Mouse (Mus musculus) hematopoietic stem cell, adult 5-6 weeks (primary cell): ENCODE measurements at regions not wholly inside any gene's neighbourhood (a gene's known extent, or its start where the extent isn't known, plus 50 kb on each side); places are given as distances from the start of the nearest gene placed in this dataset.
A peak's percentile ranks its signal among the peaks of the same experiment; 100 is the strongest.

ENCODE experiments used
- ATAC-seq, 2 experiments: fragments of 125-278 bp in 1 of 2; replicated peaks in 1 of 2; 2 replicates each; pipeline ENCODE4 v1.8.0; 2016 to 2017; ENCODE audit warnings: inconsistent platforms in 2 of 2, mild to moderate bottlenecking in 2 of 2, moderate number of reproducible peaks in 2 of 2, low read depth in 1 of 2, moderate TSS enrichment in 1 of 2; ENCODE audit not compliant: low FRiP score in 2 of 2, poor library complexity in 2 of 2, severe bottlenecking in 2 of 2, insufficient read depth in 1 of 2, low TSS enrichment in 1 of 2

DNA sequence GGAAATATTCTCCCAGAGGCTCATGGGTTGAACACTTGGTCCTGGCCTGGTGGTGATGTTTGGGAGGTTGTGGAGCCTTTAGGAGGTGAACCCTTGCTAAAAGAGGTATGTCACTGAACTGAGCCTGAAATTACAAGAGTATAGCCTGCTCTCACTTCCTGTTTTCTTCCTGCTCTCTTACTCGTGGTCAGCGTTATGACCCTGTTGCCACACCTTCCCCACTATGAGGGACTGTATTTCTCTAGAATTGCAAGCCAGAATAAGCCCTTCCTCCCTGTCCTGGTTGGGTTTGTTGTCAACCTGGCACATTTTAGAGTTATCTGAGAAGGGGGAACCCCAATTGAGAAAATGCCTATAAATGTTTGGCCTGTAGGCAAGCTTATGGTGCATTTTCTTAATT is 674.1 kb downstream of the Epm2a start:
- ATAC-seq, result peak in 1 of 2 experiments; percentile 21; a peak in 1 of 4 replicates

DNA sequence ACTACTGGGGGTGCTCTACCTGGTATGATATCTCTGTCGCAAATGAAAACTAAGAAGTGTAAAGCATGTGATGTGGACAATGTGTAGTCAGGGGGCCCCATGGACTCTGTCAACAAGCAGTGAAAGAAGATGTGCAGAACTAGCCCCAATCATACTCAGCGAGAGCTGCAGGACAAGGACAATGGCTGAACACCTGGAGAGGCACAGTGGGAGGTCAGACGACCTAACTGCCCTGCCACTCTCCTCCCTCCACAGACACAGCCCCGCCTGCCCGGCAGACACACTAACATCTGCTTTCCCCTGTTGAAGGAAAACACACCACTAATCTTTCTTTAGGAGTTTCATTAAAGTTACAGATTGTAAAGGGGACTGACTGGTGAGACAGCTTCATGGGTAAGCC is 675.1 kb downstream of the Epm2a start:
- ATAC-seq, result no peak

DNA sequence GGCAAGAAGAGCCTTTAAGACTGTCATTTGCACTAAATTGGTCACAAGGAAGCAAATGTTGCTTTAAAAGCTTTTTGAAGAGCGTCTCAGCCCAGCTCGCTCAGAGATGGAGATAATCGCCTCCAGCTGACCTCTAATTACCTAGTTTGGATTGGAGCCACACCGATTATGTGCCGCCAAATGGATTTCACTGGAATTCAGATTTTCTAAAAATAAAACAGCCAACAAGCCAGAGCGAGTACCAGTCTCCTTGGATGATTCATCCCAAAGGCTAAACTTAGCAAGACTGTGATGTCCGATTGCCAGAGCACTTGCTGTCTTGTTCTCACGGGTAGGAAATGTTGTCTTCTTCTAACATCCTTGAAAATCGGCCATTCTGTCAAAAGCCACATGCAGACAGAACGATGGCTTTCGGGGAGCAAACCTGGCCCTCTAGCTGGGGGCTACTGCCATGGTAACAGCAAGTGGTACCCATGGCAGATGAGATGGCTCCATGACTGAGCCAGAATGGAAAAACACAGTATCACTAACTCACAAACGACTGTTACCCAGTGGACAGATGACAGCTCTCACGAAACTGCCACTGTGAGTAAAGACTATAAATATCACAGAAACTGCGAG is 676.1 kb downstream of the Epm2a start:
- ATAC-seq, result no peak

DNA sequence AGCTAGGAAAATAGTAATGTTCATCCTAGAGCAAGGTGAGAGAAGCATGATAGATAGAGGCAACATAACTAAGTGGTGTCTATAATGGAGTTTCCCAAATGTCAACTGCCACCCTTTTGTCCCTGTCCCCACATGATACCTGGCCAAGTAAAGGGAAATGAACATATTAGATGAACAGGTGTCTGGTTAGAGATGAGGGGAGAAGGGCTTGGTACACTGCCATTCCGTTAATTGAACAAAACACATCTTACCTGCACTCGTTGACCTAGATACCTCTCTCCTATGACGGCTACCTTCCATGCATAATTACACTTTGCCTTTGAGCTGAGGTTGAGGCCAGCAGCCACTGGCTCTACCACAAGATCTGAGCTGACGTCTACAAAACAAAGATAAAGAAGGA is 677.4 kb downstream of the Epm2a start:
- ATAC-seq, result no peak

DNA sequence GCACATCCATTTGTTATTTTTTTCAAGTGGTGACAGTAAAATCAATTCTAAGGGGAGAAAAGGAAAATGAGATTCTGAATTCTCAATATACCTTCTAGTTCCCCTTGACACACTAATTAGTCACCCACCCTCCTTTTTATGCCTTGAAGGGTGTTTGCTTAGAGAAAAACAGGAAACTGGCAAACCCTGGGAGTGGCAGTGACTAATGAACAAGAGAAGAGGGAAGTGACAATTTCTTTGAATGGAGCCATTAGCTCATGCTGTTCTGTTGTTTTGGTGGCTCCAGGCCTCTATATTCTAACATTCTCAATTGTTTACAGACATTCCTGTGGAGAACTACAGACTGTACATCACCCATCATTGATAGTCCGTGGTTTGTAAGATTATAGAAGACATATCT is 692.0 kb downstream of the Epm2a start:
- peak; percentile 89 for ATAC-seq

DNA sequence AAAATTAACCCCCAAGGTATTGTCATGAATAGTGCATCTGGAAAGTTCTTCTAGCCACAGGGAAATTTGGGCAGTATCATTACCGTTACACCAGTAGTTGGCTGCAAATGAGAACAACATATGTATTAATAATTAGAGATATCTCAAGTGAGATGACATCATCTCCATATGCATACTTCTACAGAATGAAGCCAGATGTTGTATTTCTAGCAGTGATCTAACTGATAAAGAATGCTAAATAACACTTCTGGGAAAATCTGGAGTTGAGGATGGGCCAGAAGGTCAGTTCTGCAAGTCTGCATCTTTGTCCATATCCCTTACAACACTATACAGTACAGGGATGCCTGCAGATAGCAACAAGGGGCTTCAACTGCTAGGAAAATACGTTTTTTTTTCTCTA is 702.7 kb downstream of the Epm2a start:
- ATAC-seq, result no peak

DNA sequence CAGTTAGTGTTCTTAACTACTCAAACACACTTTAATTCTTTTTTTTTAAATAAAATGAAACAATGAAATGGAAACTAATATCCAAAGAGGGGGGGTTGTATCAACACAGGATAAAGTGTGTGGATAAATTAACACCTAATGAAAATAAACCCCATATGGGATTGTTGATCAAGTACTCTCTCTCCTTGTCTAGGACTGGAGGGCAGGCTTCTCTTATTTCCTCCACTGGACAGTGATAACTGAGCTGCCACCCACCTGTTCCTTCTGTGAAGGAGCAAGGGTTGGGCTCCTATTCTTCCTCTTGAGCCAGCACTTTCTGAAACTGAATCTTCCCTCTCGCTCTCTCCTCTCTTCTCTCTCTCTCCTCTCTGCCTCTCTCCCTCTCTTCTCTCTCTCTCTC is 716.5 kb downstream of the Epm2a start:
- no peak for ATAC-seq

DNA sequence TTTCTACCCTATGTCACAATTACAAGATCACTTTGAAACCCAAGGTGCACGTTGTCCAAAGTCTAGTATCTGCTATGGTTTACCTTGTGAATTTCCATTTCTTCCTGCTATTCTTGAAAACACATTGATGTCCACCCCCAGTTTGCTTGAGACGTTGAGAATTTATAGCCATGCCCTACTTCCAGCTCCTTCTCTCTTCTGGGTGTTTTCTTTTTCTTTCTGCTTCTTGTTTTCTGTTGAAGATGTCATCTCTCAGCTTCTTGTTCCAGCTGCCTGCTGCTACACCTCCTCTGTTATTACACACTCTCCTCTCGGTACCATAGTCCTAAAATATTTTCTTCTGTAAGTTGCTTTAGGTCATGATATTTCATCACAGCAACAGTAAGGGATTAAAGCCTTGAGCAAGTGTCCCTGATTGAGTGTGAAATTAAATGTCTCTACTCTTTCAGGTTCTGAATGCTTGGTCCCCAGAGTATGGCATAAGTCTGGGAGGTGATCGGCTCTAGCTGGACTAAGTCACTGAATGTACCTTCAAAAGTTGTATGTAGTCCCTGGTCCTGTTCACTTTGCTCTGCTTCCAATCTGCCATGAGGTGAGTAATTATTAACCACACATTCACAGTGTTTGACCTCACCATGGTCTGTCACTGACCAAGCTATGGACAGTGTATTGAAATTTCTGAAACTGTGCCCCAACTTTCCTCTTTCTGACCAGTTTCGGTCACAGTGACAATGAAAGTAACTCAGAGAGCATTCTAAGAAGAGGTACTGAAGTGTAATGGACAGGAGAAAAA is 718.1 kb downstream of the Epm2a start:
- ATAC-seq, result no peak

DNA sequence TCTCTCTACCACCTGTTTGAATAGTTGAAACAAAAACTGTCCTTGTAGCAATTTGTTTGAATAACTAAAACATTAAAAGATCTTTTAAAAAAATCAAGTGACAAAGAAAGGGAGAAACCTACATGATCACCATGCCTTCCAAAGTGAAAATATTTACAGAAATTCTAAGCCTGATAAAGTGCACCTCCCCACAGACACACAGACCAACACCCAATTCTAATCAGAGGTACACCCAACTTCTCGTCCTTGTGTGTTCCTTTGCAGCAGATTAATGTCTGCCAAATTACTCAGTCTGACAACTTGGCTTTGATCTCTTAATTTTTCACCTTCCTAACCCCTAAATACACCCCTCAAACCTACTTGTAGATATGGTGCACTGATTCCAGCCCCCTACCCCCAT is 719.1 kb downstream of the Epm2a start:
- no peak for ATAC-seq

DNA sequence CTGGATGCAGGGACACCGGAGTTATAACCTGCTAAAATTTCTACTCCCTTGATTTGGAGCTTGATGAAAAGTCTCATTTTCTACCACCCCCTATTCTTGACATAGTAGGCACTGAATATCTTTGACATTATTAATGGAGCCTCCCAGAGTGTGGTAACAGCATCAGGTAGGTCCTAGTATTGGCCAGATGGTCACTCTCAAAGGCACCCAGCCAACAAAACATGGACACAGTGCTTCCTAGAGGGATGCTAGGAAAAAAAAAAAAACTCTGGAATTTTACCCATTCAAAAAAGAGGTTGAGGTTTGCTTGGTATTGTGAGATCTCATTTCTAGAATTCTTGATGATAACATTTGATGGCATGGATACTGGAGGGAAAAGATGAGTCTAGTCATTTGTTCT is 740.8 kb downstream of the Epm2a start:
- ATAC-seq, result no peak

DNA sequence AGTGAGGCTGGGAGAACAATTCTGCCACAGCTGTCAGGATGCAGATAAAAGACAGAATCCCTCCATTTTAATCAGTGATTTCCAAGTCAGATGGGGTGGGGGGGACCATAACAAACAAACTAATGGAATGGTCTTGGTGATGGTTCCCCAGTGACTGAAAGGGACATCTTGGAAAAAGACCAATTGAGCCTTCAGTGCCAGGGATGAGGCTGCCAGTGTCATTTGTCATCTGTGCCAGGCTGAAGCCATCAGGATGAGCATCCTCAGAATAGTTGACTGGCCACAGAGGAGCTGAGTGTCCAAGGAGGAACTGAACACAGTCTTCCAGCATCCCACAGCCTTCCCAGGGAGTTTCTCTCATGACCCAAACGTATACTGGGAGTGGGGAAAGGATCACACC is 749.3 kb downstream of the Epm2a start:
- no peak for ATAC-seq

DNA sequence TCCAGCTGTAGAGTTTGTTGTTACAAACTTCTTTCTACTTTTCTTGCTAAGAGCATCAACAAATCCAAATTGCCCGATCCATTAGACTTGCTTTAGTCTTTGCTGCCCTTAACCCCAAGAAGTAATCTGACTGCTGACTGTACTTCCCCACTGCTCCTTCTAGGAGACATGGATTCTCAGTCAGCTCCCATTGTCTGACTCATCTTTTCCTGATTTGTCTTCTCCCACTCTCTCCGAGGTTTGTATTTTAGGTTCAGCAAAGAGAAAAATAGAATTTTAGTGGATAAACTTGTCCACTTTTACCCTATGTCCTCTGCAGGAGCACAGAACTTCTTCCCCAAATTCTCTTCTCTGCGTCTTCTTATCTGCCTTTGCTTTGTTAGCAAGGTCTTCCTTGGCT is 753.5 kb downstream of the Epm2a start:
- ATAC-seq, result no peak

DNA sequence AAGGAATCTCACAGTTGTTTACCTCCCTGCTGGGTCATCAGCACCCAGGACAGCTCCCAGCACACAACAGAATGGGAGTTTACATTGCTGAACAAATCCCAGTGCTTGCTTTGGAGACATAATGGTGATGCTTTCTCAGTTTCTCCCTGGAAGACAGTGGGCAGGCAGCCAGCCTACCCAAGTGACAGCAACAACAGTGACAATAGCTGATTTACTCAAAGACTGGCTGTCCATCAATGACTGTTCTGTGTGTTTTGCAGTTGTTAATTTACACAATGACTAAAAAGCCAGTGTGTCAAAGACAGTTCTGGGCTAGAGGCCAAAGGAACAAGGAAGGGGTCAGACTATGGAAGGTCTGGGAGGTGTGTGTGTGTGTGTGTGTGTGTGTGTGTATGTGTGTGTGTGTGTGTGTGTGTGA is 762.2 kb downstream of the Utrn start:
- no peak for ATAC-seq

DNA sequence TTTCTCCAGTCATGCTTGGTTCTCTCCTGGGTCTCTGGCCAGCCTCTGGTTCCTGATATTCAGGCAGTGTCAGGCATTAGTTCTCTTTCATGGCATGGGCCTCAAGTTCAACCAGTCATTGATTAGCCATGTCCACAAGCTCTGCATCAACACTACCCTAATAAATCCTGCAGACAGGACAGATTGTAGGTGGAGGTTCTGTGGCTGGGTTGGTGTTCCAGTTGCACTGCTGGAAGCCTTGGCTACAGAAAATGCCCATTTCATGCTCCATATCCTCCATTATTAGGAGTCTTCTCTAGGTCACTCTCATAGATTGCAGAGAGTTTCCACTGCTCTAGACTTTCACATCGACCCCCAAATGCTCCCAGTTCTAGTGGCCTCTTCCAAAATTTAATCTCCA is 757.4 kb downstream of the Utrn start:
- ATAC-seq, result no peak

DNA sequence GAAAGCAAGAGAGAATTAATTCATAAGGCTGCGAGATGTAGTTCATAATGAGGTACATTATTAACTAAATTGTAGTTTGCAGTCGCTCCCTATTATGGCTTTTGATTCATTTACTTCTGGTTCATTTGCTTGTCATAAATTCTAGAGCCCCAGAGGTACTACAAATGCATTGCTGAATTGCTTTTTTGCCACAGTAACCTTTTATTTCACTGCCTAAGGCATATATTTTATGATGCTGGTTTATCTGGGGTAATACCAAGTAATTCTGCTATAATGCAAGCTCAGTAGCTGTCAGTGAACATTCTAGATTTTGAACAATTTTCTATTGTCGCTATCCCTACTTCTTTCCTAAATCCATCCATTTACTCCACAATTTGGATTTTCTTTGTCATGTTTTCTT is 753.4 kb downstream of the Utrn start:
- ATAC-seq, result no peak

DNA sequence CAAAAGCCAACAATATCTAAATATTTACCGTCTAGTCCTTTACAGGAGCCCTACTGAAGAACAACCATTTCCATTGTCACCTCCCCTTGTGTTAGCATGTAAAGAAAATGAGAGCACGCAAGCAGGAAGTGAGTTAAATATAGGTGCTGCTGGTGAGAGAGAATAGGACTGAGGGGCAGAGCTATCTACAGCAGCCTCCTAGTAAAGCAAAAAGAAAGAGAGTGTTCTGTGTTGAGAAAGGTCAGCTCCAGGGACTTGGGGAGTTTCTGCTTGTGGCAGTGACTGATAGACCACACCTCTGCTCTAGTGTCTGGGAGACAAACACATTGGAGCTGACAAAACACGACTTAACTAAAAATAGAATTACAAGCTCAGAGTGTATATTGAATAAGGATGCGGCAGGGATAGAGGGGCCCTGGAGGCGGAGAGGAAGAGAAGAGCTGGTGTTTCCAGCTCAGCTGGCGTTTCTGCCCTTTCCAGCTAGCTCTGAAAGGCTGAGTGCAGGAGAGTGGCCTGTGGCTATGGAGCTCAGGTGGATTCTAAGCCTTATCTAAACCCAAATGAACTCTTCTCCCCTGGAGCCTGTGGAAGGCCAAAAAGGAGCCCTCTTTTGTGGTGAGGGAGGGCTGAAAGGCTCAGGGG is 752.4 kb downstream of the Utrn start:
- no peak for ATAC-seq

DNA sequence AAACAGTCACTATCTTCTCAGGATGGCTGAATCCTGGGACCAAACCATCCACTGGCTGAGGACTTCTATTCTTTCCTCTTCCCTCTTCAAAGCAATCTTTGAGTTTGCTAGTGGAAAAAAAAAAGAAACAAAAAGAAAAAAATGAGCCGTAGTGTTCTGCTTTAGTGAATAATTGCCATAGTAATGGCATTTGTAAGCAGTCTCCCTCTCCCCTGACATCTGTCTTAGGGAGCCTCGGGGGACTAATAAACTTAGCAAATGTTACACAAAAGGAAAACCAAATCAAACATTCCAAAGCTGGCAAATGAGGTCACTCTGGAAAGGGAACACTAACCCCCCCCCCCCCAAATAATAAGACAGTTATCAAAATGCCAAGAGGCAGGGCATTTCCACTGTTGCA is 744.9 kb downstream of the Utrn start:
- ATAC-seq, result no peak

DNA sequence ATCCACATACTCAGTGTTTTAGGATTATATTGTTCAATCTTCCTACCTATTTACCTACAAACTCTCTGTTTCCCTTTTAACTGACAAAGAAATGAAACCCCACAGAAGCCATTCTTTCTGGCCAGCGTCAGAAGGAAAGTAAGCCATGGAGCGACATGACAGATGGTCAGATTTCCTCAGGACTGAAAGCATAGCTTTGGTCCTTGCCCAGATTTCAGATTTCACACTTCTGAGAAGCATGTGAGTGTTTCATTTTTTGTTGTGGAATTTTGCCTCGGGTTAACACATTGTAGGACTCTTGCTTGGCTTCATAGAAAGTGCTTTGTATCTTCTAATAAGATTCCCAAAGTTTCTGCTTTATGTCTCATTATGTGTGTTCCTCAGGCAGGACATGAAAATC is 739.7 kb downstream of the Utrn start:
- no peak for ATAC-seq

DNA sequence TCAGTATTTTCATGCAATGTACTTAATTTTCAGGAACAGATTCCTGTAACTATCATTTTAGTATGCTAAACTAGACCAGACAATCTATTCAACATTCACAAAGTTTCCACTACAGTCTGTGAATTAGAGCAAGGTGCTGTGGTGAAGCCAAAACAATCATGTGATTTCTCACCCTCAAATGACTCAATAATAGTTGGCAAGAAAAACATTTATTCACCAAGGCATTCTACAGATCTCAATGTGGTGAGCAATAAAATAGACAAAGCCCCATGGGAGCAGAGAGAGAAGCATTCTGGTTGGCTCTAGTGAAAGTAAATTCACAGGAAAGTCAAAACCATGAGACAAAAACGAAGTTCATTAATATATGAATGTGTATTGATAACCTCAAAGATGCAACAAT is 724.5 kb downstream of the Utrn start:
- ATAC-seq, result no peak
